Mouse (Mus musculus): ENCODE results near the gene Ocel1.

The Ocel1 gene

GRCm38 (mm10) chr8:71379512-71380075, 8.5 kb downstream of the Ocel1 start:
- DNase-seq (ENCODE audit: extremely low spot score, low read depth, low spot score) = no peak

GRCm38 (mm10) chr8:71380178-71381171, 9.4 kb downstream of the Ocel1 start:
- DNase-seq (ENCODE audit: extremely low spot score, low read depth, low spot score) = no peak

- DNase-seq (ENCODE audit: extremely low spot score, low read depth, low spot score) = no peak
These were observed 10.4 kb downstream of the Ocel1 start, which contains the start of gene Nr2f6 for GRCm38 (mm10) chr8:71381421-71381970. Nr2f6 (minus strand) TSS chr8:71381960.

- no peak for DNase-seq (ENCODE audit: extremely low spot score, low read depth, low spot score)
These were observed 11.2 kb downstream of the Ocel1 start for GRCm38 (mm10) chr8:71381971-71382961.

GRCm38 (mm10) chr8:71383396-71383795, 12.3 kb downstream of the Ocel1 start:
- no peak for DNase-seq (ENCODE audit: extremely low spot score, low read depth, low spot score)

GRCm38 (mm10) chr8:71383860-71384259, 12.8 kb downstream of the Ocel1 start:
- no peak for DNase-seq (ENCODE audit: extremely low spot score, low read depth, low spot score)

GRCm38 (mm10) chr8:71385212-71385835, 14.2 kb downstream of the Ocel1 start:
- DNase-seq (ENCODE audit: extremely low spot score, low read depth, low spot score) = no peak

GRCm38 (mm10) chr8:71388267-71388666, 17.2 kb downstream of the Ocel1 start:
- DNase-seq (ENCODE audit: extremely low spot score, low read depth, low spot score) = no peak

GRCm38 (mm10) chr8:71391696-71392095, 20.6 kb downstream of the Ocel1 start:
- DNase-seq (ENCODE audit: extremely low spot score, low read depth, low spot score) = no peak

GRCm38 (mm10) chr8:71392391-71392790, 21.3 kb downstream of the Ocel1 start:
- no peak for DNase-seq (ENCODE audit: extremely low spot score, low read depth, low spot score)

GRCm38 (mm10) chr8:71392871-71393270, 21.8 kb downstream of the Ocel1 start:
- no peak for DNase-seq (ENCODE audit: extremely low spot score, low read depth, low spot score)

- DNase-seq (ENCODE audit: extremely low spot score, low read depth, low spot score) = no peak
These were observed 23.4 kb downstream of the Ocel1 start for GRCm38 (mm10) chr8:71394481-71394880.

GRCm38 (mm10) chr8:71395071-71395470, 24.0 kb downstream of the Ocel1 start:
- no peak for DNase-seq (ENCODE audit: extremely low spot score, low read depth, low spot score)

GRCm38 (mm10) chr8:71395629-71396028, 24.5 kb downstream of the Ocel1 start, which contains the start of gene Ushbp1:
Ushbp1 (minus strand) TSS chr8:71395802.
- no peak for DNase-seq (ENCODE audit: extremely low spot score, low read depth, low spot score)

- DNase-seq (ENCODE audit: extremely low spot score, low read depth, low spot score) = peak; percentile 71
These were observed 25.7 kb downstream of the Ocel1 start, which contains the start of gene Babam1 for GRCm38 (mm10) chr8:71396639-71397305. Babam1 (plus strand) TSS chr8:71396861.

GRCm38 (mm10) chr8:71397701-71398100, 26.6 kb downstream of the Ocel1 start:
- DNase-seq (ENCODE audit: extremely low spot score, low read depth, low spot score) = no peak

- no peak for DNase-seq (ENCODE audit: extremely low spot score, low read depth, low spot score)
These were observed 29.7 kb downstream of the Ocel1 start for GRCm38 (mm10) chr8:71400826-71401225.

- DNase-seq (ENCODE audit: extremely low spot score, low read depth, low spot score) = no peak
These were observed 30.4 kb downstream of the Ocel1 start for GRCm38 (mm10) chr8:71401454-71401853.

GRCm38 (mm10) chr8:71402446-71402964, 31.4 kb downstream of the Ocel1 start:
- DNase-seq (ENCODE audit: extremely low spot score, low read depth, low spot score) = no peak

Data from hindlimb bud, embryonic 11.5 days (tissue).